Mouse (Mus musculus): ENCODE results near the gene Clcn6.

Clcn6 gene

DNA sequence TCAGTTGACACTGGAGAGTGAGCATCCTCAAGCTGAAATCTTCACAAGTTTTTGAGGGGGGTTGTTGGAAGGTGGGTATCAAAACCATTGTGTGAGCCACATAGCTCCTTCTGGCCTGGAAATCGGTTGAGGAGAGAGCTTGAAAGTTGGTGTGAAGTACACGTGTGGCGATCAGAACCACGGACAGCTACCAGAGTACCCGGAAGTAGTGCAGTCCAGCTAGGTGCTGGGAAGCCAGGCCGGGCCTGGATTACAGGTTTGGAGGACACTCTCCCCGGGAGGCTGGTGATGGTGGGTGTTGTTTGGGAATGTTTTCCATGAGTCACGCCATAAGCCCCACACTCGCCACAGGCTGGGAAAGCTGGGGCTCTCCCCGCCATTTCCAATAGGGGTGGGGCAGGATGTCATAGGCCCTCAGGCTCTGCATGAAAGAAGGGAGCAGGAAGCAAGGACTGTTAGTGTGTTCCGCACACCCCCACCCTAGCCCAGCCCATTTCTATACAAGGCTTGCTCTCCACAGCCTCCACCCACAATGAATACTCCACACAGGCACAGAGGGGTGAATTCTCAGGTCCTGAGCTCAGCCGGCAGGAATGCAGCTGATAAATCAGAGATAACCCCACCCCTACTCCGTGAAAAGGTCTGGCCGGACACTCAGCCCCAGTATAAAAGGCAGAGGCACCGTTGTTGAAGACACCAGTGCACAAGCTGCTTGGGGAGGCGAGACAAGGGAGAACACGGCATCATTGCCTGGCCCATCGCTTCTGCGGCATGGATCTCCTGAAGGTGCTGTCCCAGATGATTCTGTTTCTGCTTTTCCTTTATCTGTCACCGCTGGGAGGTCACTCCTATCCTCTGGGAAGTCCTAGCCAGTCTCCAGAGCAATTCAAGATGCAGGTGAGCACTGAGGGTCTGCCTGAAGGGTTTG is 53.2 kb downstream of the Clcn6 start, which contains the start of gene Nppb:
TSS of gene Nppb (plus strand) at position 584 of the 928 bp plus-strand sequence.
- DNase-seq: peak; percentile 39

DNA sequence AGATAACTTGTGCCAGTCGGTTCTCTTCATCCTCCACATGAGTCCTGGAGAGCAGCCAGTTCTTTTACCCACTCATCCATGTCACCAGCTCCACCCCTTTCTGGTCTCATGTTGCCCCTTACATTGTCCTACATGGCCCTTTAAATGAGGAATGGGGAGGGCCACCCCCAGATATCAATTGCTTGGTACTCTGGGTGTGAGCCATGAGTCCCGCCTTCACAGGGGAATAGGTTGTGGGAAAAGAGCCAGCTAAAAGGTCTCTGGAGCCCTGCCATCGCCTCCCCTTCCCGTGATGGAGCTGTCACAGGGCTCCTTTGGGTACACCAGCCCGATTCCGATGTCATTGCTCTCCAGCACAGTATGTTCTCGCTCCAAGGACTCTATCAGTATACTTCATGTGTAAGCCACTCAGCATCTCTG is 59.2 kb downstream of the Clcn6 start:
- DNase-seq: no peak

DNA sequence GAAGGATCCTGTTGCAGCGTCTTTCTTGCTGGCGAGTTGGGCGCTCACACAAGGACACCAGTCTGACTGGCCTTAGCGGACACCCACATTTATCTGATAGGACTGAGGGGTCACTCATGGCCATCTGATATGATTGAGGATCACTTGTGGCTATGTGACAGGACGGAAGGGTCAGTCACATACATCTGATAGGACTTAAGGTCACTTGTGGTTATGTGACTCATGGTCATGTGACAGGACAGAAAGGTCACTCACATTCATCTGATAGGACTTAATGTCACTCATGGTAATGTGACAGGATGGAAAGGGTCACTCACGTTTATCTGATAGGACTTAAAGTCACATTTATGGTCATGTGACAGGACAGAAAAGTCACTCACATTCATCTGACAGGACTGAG is 60.2 kb downstream of the Clcn6 start:
- DNase-seq: no peak

DNA sequence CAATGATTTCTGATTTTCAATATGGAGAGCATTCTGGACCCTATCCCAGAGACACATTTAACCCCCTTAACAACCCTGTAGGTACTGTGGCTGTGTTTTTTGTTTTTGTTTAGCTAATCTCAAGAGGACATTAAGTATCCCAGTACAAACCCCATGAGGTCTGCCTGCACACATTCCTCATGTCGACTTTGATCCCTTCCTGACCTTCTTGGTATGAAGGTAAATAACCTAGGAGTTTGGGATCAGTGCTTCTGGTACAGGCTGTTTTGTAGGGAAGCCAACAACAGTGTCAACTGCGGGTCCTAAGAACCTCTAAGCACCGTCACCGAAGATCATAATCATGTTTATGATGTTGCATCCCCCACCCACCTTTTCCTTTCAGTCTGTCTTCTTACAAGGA is 60.9 kb downstream of the Clcn6 start:
- DNase-seq: no peak

DNA sequence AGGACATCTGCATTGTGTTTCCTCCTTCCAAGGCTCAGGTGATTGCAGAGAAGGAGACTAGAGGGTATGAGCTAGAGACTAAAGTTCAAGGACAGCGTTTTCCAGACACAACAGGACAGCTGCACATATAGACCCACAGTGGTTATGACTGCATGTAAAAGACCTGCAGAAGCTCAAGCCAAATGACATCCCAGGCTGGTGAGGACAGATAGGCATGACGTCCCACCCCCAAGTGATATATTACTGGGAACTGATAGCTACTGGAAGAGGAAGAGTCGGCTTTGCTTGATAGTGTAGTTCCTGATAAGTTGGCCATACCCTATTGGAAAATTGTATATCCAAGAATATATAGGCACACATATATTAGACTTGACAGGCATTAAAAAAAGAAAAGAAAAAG is 62.4 kb downstream of the Clcn6 start:
- DNase-seq: no peak

DNA sequence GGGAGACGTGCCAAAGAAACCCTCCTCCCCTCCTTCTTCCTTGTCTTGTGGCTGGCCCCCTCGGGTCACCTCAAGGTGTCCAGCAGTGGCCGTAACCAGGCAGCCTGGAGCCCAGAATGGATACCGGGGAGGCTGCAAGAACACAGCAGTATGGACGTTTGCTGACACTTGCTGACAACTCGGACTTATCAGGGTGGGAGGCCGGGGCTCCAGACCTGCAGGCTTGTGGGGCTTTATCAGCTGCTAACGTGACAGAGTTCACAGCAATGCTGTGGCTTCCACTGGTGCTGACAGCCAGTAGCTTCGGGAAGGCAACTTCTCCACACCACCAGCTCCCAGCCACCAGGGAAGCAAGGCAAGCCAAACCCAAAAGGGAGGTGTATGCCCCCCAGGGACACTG is 69.3 kb downstream of the Clcn6 start:
- DNase-seq: no peak

DNA sequence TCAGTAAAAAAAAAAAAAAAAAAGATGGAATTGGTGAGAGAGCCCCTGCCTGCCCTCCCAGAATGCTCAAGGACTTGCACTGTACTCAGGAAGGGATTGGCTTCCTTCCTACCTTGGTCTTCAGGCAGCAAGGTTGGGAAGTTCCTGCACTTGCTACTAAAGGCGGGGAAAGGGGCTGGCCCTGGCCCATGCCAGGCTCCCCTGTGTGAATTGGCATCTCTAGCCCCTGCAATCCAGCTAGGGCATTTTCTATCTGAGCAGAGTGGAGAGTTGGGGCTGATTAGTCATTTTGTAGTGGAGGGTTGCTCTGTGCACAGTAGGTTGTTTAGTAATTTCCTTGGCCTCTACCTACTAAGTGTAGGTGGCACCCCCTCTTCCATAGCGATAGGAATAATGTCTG is 69.8 kb downstream of the Clcn6 start:
- DNase-seq: no peak

DNA sequence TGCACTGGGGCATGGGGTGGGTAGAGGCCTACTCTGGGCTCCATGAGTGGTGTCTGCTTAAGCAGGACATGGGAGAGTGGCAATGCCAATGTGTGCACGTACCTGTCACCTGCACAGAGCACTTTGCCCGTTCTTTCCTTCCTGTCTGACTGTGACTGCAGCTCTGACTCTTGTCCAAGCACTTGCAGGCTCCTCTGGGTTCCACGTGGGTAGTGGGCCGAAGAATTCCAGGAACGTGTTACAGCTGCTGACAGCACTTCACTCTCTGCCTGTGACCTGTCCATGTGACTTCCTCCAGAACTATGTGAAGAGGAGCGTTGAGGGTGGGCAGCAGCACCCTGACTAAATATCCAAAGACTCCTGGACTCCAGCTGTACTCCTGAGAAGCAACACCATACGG is 72.9 kb downstream of the Clcn6 start:
- DNase-seq: no peak

DNA sequence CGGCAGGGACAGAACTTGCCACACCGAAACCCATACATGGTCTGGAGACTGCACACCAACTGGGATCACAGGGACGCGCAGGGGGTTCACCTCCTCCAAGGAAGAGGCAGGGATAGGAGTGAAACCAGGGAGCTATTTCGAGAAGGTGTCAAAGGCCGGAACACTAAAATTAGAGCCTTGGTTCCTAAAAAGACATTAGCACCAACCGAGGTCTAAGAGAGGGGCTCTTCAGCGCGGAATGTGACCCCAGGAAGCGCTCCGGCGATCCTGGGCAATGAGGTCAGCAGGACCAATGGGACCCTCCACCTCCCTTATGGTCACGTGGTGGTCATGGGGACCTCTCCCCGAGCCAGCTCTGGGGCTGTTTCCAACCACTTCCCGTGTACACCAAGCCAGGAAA is 75.0 kb downstream of the Clcn6 start:
- no peak for DNase-seq

DNA sequence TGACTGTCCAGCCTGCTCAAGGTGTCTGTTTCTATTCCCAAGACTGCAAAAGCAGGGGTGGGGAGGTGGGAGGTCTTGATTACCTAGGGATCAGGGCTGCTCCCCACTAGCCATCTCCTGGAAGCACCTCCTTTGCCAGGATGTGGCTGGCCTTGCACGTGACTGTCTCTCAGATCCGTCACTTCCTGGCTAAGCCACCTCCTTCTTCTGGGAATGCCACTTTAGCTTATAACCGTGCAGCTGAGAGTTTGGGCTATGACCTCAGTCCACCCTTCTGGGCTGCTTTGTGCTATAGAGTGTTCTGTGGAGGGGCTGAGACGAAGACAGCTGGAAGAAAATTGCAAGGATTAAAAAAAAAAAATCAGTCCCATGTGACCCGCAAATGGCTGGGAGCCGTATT is 75.8 kb downstream of the Clcn6 start:
- DNase-seq: no peak

DNA sequence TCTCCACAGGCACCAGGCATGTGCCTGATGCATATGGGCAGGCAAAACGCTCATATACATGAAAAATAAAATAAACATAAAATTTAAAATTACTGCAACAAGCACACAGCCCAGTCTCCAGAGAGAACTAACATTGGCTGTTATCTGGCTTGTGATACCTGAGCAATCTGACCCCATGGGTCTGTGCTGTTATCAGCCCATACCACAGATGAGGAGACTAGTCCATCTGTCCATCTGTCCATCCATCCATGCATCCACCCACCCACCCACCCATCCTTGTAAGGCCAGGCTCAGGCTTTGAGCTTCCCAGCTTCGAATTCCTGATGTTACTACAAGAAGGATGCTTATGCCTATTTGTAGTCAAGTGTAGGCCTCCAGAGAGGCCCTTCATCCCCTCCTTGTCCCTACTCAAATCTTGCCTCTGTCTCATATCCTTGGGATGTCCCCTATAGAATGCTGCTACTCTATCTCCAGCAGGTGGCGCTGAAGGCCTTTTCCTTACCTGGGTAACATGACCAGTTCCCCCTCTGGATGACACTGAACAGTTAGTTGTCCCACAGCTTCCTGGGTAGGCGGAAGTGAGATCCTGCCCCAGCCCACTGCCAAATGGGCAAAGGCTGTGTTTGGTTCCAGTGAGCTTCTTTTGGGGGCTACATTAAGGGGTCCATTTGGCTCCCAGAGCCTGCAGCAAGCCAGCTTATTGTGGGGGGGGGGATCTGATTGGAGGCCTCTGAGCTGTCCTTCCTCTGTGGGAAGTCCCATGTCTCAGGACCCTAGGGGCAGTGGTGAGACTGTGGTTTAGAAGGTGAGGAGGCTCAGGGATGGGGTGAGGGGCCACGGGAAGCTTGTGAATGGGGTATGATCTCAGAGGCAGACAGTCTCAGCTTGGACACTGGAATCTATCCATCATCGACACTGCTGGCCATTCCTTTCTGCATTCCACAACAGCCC is 78.5 kb downstream of the Clcn6 start:
- peak; percentile 70 for DNase-seq

DNA sequence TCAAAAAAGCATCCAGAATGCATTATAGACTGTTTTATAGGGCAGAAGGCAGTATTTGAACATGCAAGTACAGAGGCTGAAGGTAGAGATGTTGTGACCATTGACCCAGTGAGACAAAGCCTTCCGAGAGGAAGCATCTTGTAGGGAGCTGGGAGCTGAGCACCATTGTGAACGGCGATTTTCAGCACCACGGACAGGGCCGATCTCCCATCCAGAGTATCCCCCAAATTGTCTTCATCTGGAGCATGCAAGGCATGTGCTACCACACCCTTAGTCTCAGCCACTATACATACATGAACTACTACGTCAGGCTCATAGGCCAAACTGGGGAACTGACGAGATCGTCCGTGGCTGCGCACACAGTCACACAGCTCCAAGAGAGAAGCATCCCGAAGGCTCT is 81.5 kb downstream of the Clcn6 start:
- no peak for DNase-seq

All from lung, postnatal 14 days (tissue).